Mouse (Mus musculus) kidney, postnatal 0 days (tissue): Measurements from ENCODE around the gene Serf2. TPM values are rescaled to one million over a fixed set of nuclear protein-coding genes. Genes with fewer than 3 reads are reported as not detected.

Source experiments
- ATAC-seq: fragments of 200-750 bp; cut with Nextera tagmentation; replicated peaks from 2 replicates; pipeline ENCODE4 v1.8.0; 2017; ENCODE audit warnings: low read depth, moderate number of reproducible peaks, moderate TSS enrichment, moderate library complexity; ENCODE audit not compliant: low FRiP score
- DNase-seq: peaks from one replicate; pipeline ENCODE4 v3.0.0-alpha.2; 2016; ENCODE audit warnings: low spot score
- H3K27ac ChIP-seq: fragments of 300-500 bp; sonication (generic); 2 replicates; pipeline ENCODE4 v1.5.1; 2014; ENCODE audit warnings: mild to moderate bottlenecking
- H3K27me3 ChIP-seq: fragments of 300-500 bp; sonication (generic); 2 replicates; pipeline ENCODE4 v1.6.1; 2014; ENCODE audit warnings: low read length, mixed read lengths; ENCODE audit not compliant: insufficient read depth
- H3K36me3 ChIP-seq: fragments of 300-500 bp; sonication (generic); 2 replicates; pipeline ENCODE4 v1.6.1; 2014; ENCODE audit warnings: low read length, mixed read lengths; ENCODE audit not compliant: insufficient read depth
- H3K4me1 ChIP-seq: fragments of 300-500 bp; sonication (generic); replicated peaks from 2 replicates; pipeline ENCODE4 v1.6.1; 2014; ENCODE audit warnings: antibody characterized with exemption, low read length, mixed read lengths; ENCODE audit not compliant: insufficient read depth
- H3K4me2 ChIP-seq: fragments of 300-500 bp; sonication (generic); 2 replicates; pipeline ENCODE4 v1.6.1; 2014; ENCODE audit warnings: mild to moderate bottlenecking, low read length, moderate library complexity, mixed read lengths
- H3K4me3 ChIP-seq: fragments of 300-500 bp; sonication (generic); replicated peaks from 2 replicates; pipeline ENCODE4 v1.5.1; 2014; ENCODE audit warnings: low read depth, low read length
- H3K9ac ChIP-seq: fragments of 300-500 bp; sonication (generic); 2 replicates; pipeline ENCODE4 v1.6.1; 2014; ENCODE audit warnings: low read depth, low read length
- H3K9me3 ChIP-seq: fragments of 300-500 bp; sonication (generic); replicated peaks from 2 replicates; pipeline ENCODE4 v1.6.1; 2016; ENCODE audit warnings: low read length, inconsistent platforms, mixed read lengths
- CTCF ChIP-seq: IDR thresholded peaks from 2 replicates; pipeline ENCODE4 v1.5.1; 2016; ENCODE audit warnings: antibody characterized with exemption, low read depth, mild to moderate bottlenecking, moderate library complexity
- WGBS: fragments of 180-500 bp; shearing (Covaris S2); extraction: QIAGEN DNeasy Blood & Tissue Kit; methylation state at CpG from one replicate; pipeline ENCODE4 v1.1.7; 2014; 5-methylcytosine and 5-hydroxymethylcytosine counted together
- polyA plus RNA-seq: library from polyadenylated mRNA; unstranded; fragments of >200 nt; fragmentation: Nextera tagmentation; extraction: Ambion mirVana; gene quantifications from 2 replicates; pipeline ENCODE4 v1.2.1, GENCODE M21; 2015

Serf2 gene
- polyA plus RNA-seq: 520 and 562 TPM in 2 replicates

GRCm38 (mm10) chr2:121448739-121449535 lies at the start of gene Serf2:
TSS of gene Serf2 (plus strand) at chr2:121449195.
- Histone ChIP-seq H3K9ac (peak within 1 kb of the TSS; percentile 99), H3K9me3 (no peaks in the 10 kb centered on the region), H3K27ac (peak within 1 kb of the TSS; percentile 98), H3K4me1 (peaks cover 9% of the 10 kb centered on the region; the same call in 1 of the 2 replicates), H3K4me3 (peak within 1 kb of the TSS; percentile 97), H3K27me3 (no peaks in the 10 kb centered on the region), H3K36me3 (peaks cover 8% of the 10 kb centered on the region; the same call in 1 of the 2 replicates), H3K4me2 (peak within 1 kb of the TSS; percentile 72)
- ATAC-seq (peak; percentile 98), DNase-seq (peak; percentile 99)
- TF ChIP-seq CTCF: no peak
- under 1% methylated on average over 65 of the region's 74 CpGs for WGBS

- Histone ChIP-seq H3K27me3 (no peaks in the 10 kb centered on the region), H3K4me3 (no peak overlapping the region), H3K4me1 (no peaks in the 10 kb centered on the region), H3K4me2 (no peak overlapping the region), H3K36me3 (no peaks in the 10 kb centered on the region), H3K9ac (no peak overlapping the region), H3K9me3 (no peaks in the 10 kb centered on the region), H3K27ac (no peak overlapping the region)
- TF ChIP-seq CTCF: no peak
- ATAC-seq (no peak), DNase-seq (no peak)
Observed at GRCm38 (mm10) chr2:121403296-121403695, 45.7 kb upstream of the Serf2 start.

- Histone ChIP-seq H3K9me3 (no peaks in the 10 kb centered on the region), H3K27me3 (no peaks in the 10 kb centered on the region), H3K4me2 (no peak overlapping the region), H3K4me3 (no peak overlapping the region), H3K36me3 (no peaks in the 10 kb centered on the region), H3K27ac (no peak overlapping the region), H3K4me1 (no peaks in the 10 kb centered on the region), H3K9ac (no peak overlapping the region)
- DNase-seq (peak; percentile 46), ATAC-seq (no peak)
- peak; percentile 59 for TF ChIP-seq CTCF
- 40% methylated on average over 4 of the region's 4 CpGs for WGBS
Observed at GRCm38 (mm10) chr2:121408160-121408559, 40.8 kb upstream of the Serf2 start.

GRCm38 (mm10) chr2:121412843-121413386 lies 36.1 kb upstream of the Serf2 start:
- Histone ChIP-seq H3K4me2 (peak overlapping the region; percentile 67), H3K36me3 (0 out of 2 replicates have a peak, but pooled peaks cover 4% of the 10 kb centered on the region), H3K27ac (peak overlapping the region; percentile 99), H3K4me3 (peak overlapping the region; percentile 97), H3K9ac (peak overlapping the region; percentile 99), H3K27me3 (no peaks in the 10 kb centered on the region), H3K4me1 (peaks cover 15% of the 10 kb centered on the region; the same call in 1 of the 2 replicates), H3K9me3 (no peaks in the 10 kb centered on the region)
- no peak for DNase-seq
- ATAC-seq: no peak; the same call in 1 of the 2 replicates
- WGBS: 18% methylated on average over 4 of the region's 4 CpGs
- no peak for TF ChIP-seq CTCF

GRCm38 (mm10) chr2:121413387-121414042 lies 35.5 kb upstream of the Serf2 start, which contains the start of the genes Pdia3 and Catsper2:
TSS of gene Pdia3 (plus strand) at chr2:121413775.
TSS of gene Catsper2 (minus strand) at chr2:121413792.
- peaks cover 7% of the 10 kb centered on the region; the same call in 1 of the 2 replicates for H3K36me3 ChIP-seq
- H3K9me3 ChIP-seq: no peaks in the 10 kb centered on the region
- no peaks in the 10 kb centered on the region for H3K27me3 ChIP-seq
- 2% methylated on average over 61 of the region's 68 CpGs for WGBS
- peak; percentile 58; the same call in 1 of the 2 replicates for TF ChIP-seq CTCF
- peak within 1 kb of the TSS; percentile 67 for H3K4me2 ChIP-seq
- ATAC-seq: peak; percentile 99
- peak within 1 kb of the TSS; percentile 99 for H3K9ac ChIP-seq
- peak; percentile 98 for DNase-seq
- H3K27ac ChIP-seq: peak within 1 kb of the TSS; percentile 99
- H3K4me1 ChIP-seq: peaks cover 15% of the 10 kb centered on the region; the same call in 1 of the 2 replicates
- peak within 1 kb of the TSS; percentile 97 for H3K4me3 ChIP-seq
